Mouse (Mus musculus): Measurements from ENCODE around the gene Cacna1i. TPM values are rescaled to one million over a fixed set of nuclear protein-coding genes. Genes with fewer than 3 reads are reported as not detected.
A peak's percentile ranks its signal among the peaks of the same experiment; 100 is the strongest.

Cacna1i gene
- polyA plus RNA-seq (2015; fragmentation: Nextera tagmentation; extraction: Ambion mirVana) = 0.74 and 0.84 TPM in 2 replicates

- Histone ChIP-seq H3K4me2 (ENCODE audit: low read length) (peak within 1 kb of the TSS; percentile 87), H3K9ac (ENCODE audit: low read depth, low read length) (peak within 1 kb of the TSS; percentile 78), H3K9me3 (ENCODE audit: control insufficient read depth, low read length) (no peaks in the 10 kb centered on the region), H3K4me1 (ENCODE audit: control insufficient read depth, insufficient read depth, low read depth, low read length) (peaks cover 8% of the 10 kb centered on the region; the same call in 1 of the 2 replicates), H3K36me3 (ENCODE audit: control insufficient read depth, insufficient read depth, low read length) (no peaks in the 10 kb centered on the region), H3K27ac (ENCODE audit: low read depth, low read length) (no peak within 1 kb of the TSS; the same call in 1 of the 2 replicates), H3K4me3 (ENCODE audit: low read length) (peak within 1 kb of the TSS; percentile 59), H3K27me3 (replicated peaks; ENCODE audit: control insufficient read depth, insufficient read depth, low read length) (peaks cover 15% of the 10 kb centered on the region)
- WGBS = 1% methylated on average over 48 of the region's 50 CpGs
- ATAC-seq = peak; percentile 84
Measured at GRCm38 (mm10) chr15:80286851-80287415, at the start of gene Cacna1i. Gene Cacna1i, plus strand, starts transcription at chr15:80287238.

- Histone ChIP-seq H3K4me3 (ENCODE audit: low read length) (no peak overlapping the region), H3K9me3 (ENCODE audit: control insufficient read depth, low read length) (no peaks in the 10 kb centered on the region), H3K36me3 (ENCODE audit: control insufficient read depth, insufficient read depth, low read length) (peaks cover 40% of the 10 kb centered on the region), H3K27ac (ENCODE audit: low read depth, low read length) (no peak overlapping the region), H3K27me3 (replicated peaks; ENCODE audit: control insufficient read depth, insufficient read depth, low read length) (no peaks in the 10 kb centered on the region), H3K9ac (ENCODE audit: low read depth, low read length) (no peak overlapping the region), H3K4me2 (ENCODE audit: low read length) (no peak overlapping the region), H3K4me1 (ENCODE audit: control insufficient read depth, insufficient read depth, low read depth, low read length) (no peaks in the 10 kb centered on the region)
- ATAC-seq = no peak
- WGBS = 93% methylated on average over 12 of the region's 12 CpGs
Measured at GRCm38 (mm10) chr15:80248135-80248534, 38.9 kb upstream of the Cacna1i start.

DNA sequence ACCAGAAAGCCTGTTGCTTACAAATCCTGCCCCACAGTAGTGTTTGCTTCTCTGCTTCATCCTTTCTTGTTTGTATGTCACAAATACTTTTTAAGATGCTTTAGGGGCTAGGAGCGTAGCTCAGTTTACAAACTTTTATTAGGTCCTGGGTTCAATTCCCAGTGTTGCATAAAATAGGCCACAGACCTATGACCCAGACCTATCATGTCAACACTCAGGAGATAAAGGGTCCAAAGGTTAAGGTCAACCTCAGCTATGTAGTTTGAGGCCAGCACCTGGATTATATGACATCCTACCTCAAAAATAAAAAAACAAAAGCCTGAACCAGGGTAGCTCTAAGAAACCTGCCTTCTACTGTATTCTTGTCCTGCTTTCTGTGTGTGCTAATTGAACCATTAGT lies 38.4 kb upstream of the Cacna1i start:
- Histone ChIP-seq H3K4me3 (ENCODE audit: low read length) (no peak overlapping the region), H3K9ac (ENCODE audit: low read depth, low read length) (no peak overlapping the region), H3K4me1 (ENCODE audit: control insufficient read depth, insufficient read depth, low read depth, low read length) (no peaks in the 10 kb centered on the region; the same call in 1 of the 2 replicates), H3K27ac (ENCODE audit: low read depth, low read length) (no peak overlapping the region), H3K9me3 (ENCODE audit: control insufficient read depth, low read length) (no peaks in the 10 kb centered on the region), H3K36me3 (ENCODE audit: control insufficient read depth, insufficient read depth, low read length) (peaks cover 35% of the 10 kb centered on the region), H3K27me3 (replicated peaks; ENCODE audit: control insufficient read depth, insufficient read depth, low read length) (no peaks in the 10 kb centered on the region), H3K4me2 (ENCODE audit: low read length) (no peak overlapping the region)
- 96% methylated on average over 1 of the region's 1 CpGs for WGBS
- ATAC-seq = no peak

- H3K27ac ChIP-seq (ENCODE audit: low read depth, low read length) = no peak overlapping the region
- H3K4me2 ChIP-seq (ENCODE audit: low read length) = no peak overlapping the region
- H3K4me1 ChIP-seq (ENCODE audit: control insufficient read depth, insufficient read depth, low read depth, low read length) = peaks cover 7% of the 10 kb centered on the region
- no peak for ATAC-seq
- no peaks in the 10 kb centered on the region for H3K9me3 ChIP-seq (ENCODE audit: control insufficient read depth, low read length)
- no peak overlapping the region for H3K4me3 ChIP-seq (ENCODE audit: low read length)
- H3K9ac ChIP-seq (ENCODE audit: low read depth, low read length) = no peak overlapping the region
- H3K36me3 ChIP-seq (ENCODE audit: control insufficient read depth, insufficient read depth, low read length) = peaks cover 35% of the 10 kb centered on the region
- WGBS = 98% methylated on average over 10 of the region's 10 CpGs
- H3K27me3 ChIP-seq (replicated peaks; ENCODE audit: control insufficient read depth, insufficient read depth, low read length) = no peaks in the 10 kb centered on the region
Measured at GRCm38 (mm10) chr15:80249672-80250071, 37.4 kb upstream of the Cacna1i start.

GRCm38 (mm10) chr15:80250586-80250985 lies 36.5 kb upstream of the Cacna1i start:
- H3K36me3 ChIP-seq (ENCODE audit: control insufficient read depth, insufficient read depth, low read length) = peaks cover 35% of the 10 kb centered on the region
- no peak overlapping the region for H3K4me3 ChIP-seq (ENCODE audit: low read length)
- no peak for ATAC-seq
- no peak overlapping the region for H3K27ac ChIP-seq (ENCODE audit: low read depth, low read length)
- no peaks in the 10 kb centered on the region for H3K27me3 ChIP-seq (replicated peaks; ENCODE audit: control insufficient read depth, insufficient read depth, low read length)
- H3K9ac ChIP-seq (ENCODE audit: low read depth, low read length) = no peak overlapping the region
- no peaks in the 10 kb centered on the region for H3K9me3 ChIP-seq (ENCODE audit: control insufficient read depth, low read length)
- no peak overlapping the region for H3K4me2 ChIP-seq (ENCODE audit: low read length)
- peaks cover 7% of the 10 kb centered on the region for H3K4me1 ChIP-seq (ENCODE audit: control insufficient read depth, insufficient read depth, low read depth, low read length)
- WGBS = 92% methylated on average over 6 of the region's 6 CpGs

GRCm38 (mm10) chr15:80253530-80253929 lies 33.5 kb upstream of the Cacna1i start:
- 42% methylated on average over 2 of the region's 2 CpGs for WGBS
- ATAC-seq = no peak
- H3K9ac ChIP-seq (ENCODE audit: low read depth, low read length) = no peak overlapping the region

GRCm38 (mm10) chr15:80254207-80254606 lies 32.8 kb upstream of the Cacna1i start:
- H3K4me3 ChIP-seq (ENCODE audit: low read length) = peak overlapping the region; percentile 96
- peak overlapping the region; percentile 68 for H3K9ac ChIP-seq (ENCODE audit: low read depth, low read length)
- no peaks in the 10 kb centered on the region for H3K27me3 ChIP-seq (replicated peaks; ENCODE audit: control insufficient read depth, insufficient read depth, low read length)
- peaks cover 31% of the 10 kb centered on the region for H3K36me3 ChIP-seq (ENCODE audit: control insufficient read depth, insufficient read depth, low read length)
- H3K4me1 ChIP-seq (ENCODE audit: control insufficient read depth, insufficient read depth, low read depth, low read length) = peaks cover 26% of the 10 kb centered on the region
- WGBS = 49% methylated on average over 6 of the region's 6 CpGs
- H3K27ac ChIP-seq (ENCODE audit: low read depth, low read length) = peak overlapping the region; percentile 92
- H3K9me3 ChIP-seq (ENCODE audit: control insufficient read depth, low read length) = no peaks in the 10 kb centered on the region
- peak overlapping the region; percentile 77 for H3K4me2 ChIP-seq (ENCODE audit: low read length)
- no peak for ATAC-seq

More at GRCm38 (mm10) chr15:80253530-80253929, 33.5 kb upstream of the Cacna1i start:
- Histone ChIP-seq H3K9me3 (ENCODE audit: control insufficient read depth, low read length) (no peaks in the 10 kb centered on the region), H3K27ac (ENCODE audit: low read depth, low read length) (no peak overlapping the region), H3K4me2 (ENCODE audit: low read length) (no peak overlapping the region), H3K36me3 (ENCODE audit: control insufficient read depth, insufficient read depth, low read length) (peaks cover 32% of the 10 kb centered on the region), H3K27me3 (replicated peaks; ENCODE audit: control insufficient read depth, insufficient read depth, low read length) (no peaks in the 10 kb centered on the region), H3K4me1 (ENCODE audit: control insufficient read depth, insufficient read depth, low read depth, low read length) (peaks cover 26% of the 10 kb centered on the region), H3K4me3 (ENCODE audit: low read length) (no peak overlapping the region)

- peak within 1 kb of the TSS; percentile 95 for H3K4me2 ChIP-seq (ENCODE audit: low read length)
- WGBS = under 1% methylated on average over 52 of the region's 62 CpGs
- H3K36me3 ChIP-seq (ENCODE audit: control insufficient read depth, insufficient read depth, low read length) = peaks cover 27% of the 10 kb centered on the region
- H3K27ac ChIP-seq (ENCODE audit: low read depth, low read length) = peak within 1 kb of the TSS; percentile 100
- H3K9ac ChIP-seq (ENCODE audit: low read depth, low read length) = peak within 1 kb of the TSS; percentile 100
- peak within 1 kb of the TSS; percentile 96 for H3K4me3 ChIP-seq (ENCODE audit: low read length)
- no peaks in the 10 kb centered on the region for H3K9me3 ChIP-seq (ENCODE audit: control insufficient read depth, low read length)
- no peaks in the 10 kb centered on the region for H3K27me3 ChIP-seq (replicated peaks; ENCODE audit: control insufficient read depth, insufficient read depth, low read length)
- peaks cover 26% of the 10 kb centered on the region for H3K4me1 ChIP-seq (ENCODE audit: control insufficient read depth, insufficient read depth, low read depth, low read length)
- ATAC-seq = peak; percentile 97
Measured at GRCm38 (mm10) chr15:80254847-80255645, 32.0 kb upstream of the Cacna1i start, which contains the start of gene Atf4. Gene Atf4, plus strand, starts transcription at chr15:80255184.

GRCm38 (mm10) chr15:80255646-80256121 lies 31.4 kb upstream of the Cacna1i start:
- H3K9me3 ChIP-seq (ENCODE audit: control insufficient read depth, low read length) = no peaks in the 10 kb centered on the region
- H3K27ac ChIP-seq (ENCODE audit: low read depth, low read length) = peak overlapping the region; percentile 100
- H3K36me3 ChIP-seq (ENCODE audit: control insufficient read depth, insufficient read depth, low read length) = peaks cover 23% of the 10 kb centered on the region
- H3K4me3 ChIP-seq (ENCODE audit: low read length) = peak overlapping the region; percentile 96
- peak overlapping the region; percentile 95 for H3K4me2 ChIP-seq (ENCODE audit: low read length)
- H3K4me1 ChIP-seq (ENCODE audit: control insufficient read depth, insufficient read depth, low read depth, low read length) = peaks cover 26% of the 10 kb centered on the region
- no peaks in the 10 kb centered on the region for H3K27me3 ChIP-seq (replicated peaks; ENCODE audit: control insufficient read depth, insufficient read depth, low read length)
- 0% methylated on average over 45 of the region's 51 CpGs for WGBS
- peak; percentile 22 for ATAC-seq
- peak overlapping the region; percentile 100 for H3K9ac ChIP-seq (ENCODE audit: low read depth, low read length)
